Mouse (Mus musculus) hindbrain, embryonic 16.5 days (tissue): ENCODE results near the gene Atmin. TPM values are rescaled to one million over a fixed set of nuclear protein-coding genes. Genes with fewer than 3 reads are reported as not detected.

Experiments used
- ATAC-seq: fragments of 200-750 bp; cut with Nextera tagmentation; 2 replicates; pipeline ENCODE4 v1.8.0; 2017; ENCODE audit warnings: moderate TSS enrichment, moderate library complexity
- H3K27ac ChIP-seq: fragments of 300-500 bp; sonication (generic); 2 replicates; pipeline ENCODE4 v1.5.1; 2014; ENCODE audit warnings: low read depth, mild to moderate bottlenecking, control low read depth, low read length, moderate library complexity
- H3K27me3 ChIP-seq: fragments of 300-500 bp; sonication (generic); replicated peaks from 2 replicates; pipeline ENCODE4 v1.6.1; 2014; ENCODE audit warnings: low read length; ENCODE audit not compliant: control insufficient read depth, insufficient read depth
- H3K36me3 ChIP-seq: fragments of 300-500 bp; sonication (generic); 2 replicates; pipeline ENCODE4 v1.6.1; 2014; ENCODE audit warnings: mild to moderate bottlenecking, low read length, moderate library complexity, mixed read lengths; ENCODE audit not compliant: control insufficient read depth, insufficient read depth
- H3K4me1 ChIP-seq: fragments of 300-500 bp; sonication (generic); 2 replicates; pipeline ENCODE4 v1.6.1; 2014; ENCODE audit warnings: low read depth, low read length; ENCODE audit not compliant: control insufficient read depth, insufficient read depth
- H3K4me2 ChIP-seq: fragments of 300-500 bp; sonication (generic); 2 replicates; pipeline ENCODE4 v1.6.1; 2014; ENCODE audit warnings: mild to moderate bottlenecking, low read length, control low read depth, moderate library complexity
- H3K4me3 ChIP-seq: fragments of 300-500 bp; sonication (generic); 2 replicates; pipeline ENCODE4 v1.5.1; 2014; ENCODE audit warnings: mild to moderate bottlenecking, low read length, control low read depth, moderate library complexity
- H3K9ac ChIP-seq: fragments of 300-500 bp; sonication (generic); 2 replicates; pipeline ENCODE4 v1.6.1; 2014; ENCODE audit warnings: low read depth, mild to moderate bottlenecking, control low read depth, low read length, moderate library complexity
- H3K9me3 ChIP-seq: fragments of 300-500 bp; sonication (generic); 2 replicates; pipeline ENCODE4 v1.6.1; 2014; ENCODE audit warnings: mild to moderate bottlenecking, low read length, moderate library complexity; ENCODE audit not compliant: control insufficient read depth
- WGBS: fragments of 180-500 bp; shearing (Covaris S2); extraction: QIAGEN DNeasy Blood & Tissue Kit; methylation state at CpG from one replicate; pipeline ENCODE4 v1.1.7; 2014; 5-methylcytosine and 5-hydroxymethylcytosine counted together
- polyA plus RNA-seq: library from polyadenylated mRNA; unstranded; fragments of >200 nt; fragmentation: Nextera tagmentation; extraction: Ambion mirVana; gene quantifications from 2 replicates; pipeline ENCODE4 v1.2.1, GENCODE M21; 2015

The Atmin gene
- polyA plus RNA-seq, 1 experiment from 2014 or later = 17.9 TPM

DNA sequence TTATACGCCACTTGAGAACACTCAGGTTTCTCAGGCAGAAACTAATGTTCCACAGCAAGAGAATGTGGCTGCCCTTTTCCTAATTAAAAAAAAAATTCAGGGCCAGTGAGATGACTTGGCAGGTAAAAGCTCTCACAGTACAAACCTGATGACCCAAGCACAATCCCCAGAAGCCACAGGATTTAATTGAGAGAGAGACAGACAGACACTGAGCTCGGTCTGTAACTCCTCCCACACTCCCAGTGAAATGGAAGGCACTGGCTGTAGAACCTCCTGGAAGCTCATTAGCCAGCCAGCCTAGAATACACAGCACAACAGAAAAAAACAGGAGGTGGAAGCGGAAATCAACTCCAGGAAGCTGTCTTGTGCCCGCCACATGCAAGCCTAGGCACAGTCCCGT, 32.4 kb downstream of the Atmin start:
- ATAC-seq = no peak
- H3K4me1 ChIP-seq = peaks cover 11% of the 10 kb centered on the region
- H3K4me2 ChIP-seq = no peak overlapping the region
- no peak overlapping the region for H3K27ac ChIP-seq
- no peaks in the 10 kb centered on the region for H3K27me3 ChIP-seq
- H3K4me3 ChIP-seq = no peak overlapping the region
- H3K36me3 ChIP-seq = peaks cover 5% of the 10 kb centered on the region; the same call in 1 of the 2 replicates
- no peak overlapping the region for H3K9ac ChIP-seq
- no peaks in the 10 kb centered on the region for H3K9me3 ChIP-seq
- 70% methylated on average over 5 of the region's 5 CpGs for WGBS

GRCm38 (mm10) chr8:116978052-116978451, 34.9 kb downstream of the Atmin start:
- no peaks in the 10 kb centered on the region for H3K9me3 ChIP-seq
- no peak; the same call in 1 of the 2 replicates for ATAC-seq
- H3K9ac ChIP-seq = peak overlapping the region; percentile 74
- no peaks in the 10 kb centered on the region for H3K27me3 ChIP-seq
- H3K36me3 ChIP-seq = 0 out of 2 replicates have a peak, but pooled peaks cover 3% of the 10 kb centered on the region
- WGBS = 33% methylated on average over 8 of the region's 8 CpGs
- peak overlapping the region; percentile 81 for H3K27ac ChIP-seq
- H3K4me1 ChIP-seq = peaks cover 11% of the 10 kb centered on the region
- peak overlapping the region; percentile 86 for H3K4me2 ChIP-seq
- H3K4me3 ChIP-seq = peak overlapping the region; percentile 95

DNA sequence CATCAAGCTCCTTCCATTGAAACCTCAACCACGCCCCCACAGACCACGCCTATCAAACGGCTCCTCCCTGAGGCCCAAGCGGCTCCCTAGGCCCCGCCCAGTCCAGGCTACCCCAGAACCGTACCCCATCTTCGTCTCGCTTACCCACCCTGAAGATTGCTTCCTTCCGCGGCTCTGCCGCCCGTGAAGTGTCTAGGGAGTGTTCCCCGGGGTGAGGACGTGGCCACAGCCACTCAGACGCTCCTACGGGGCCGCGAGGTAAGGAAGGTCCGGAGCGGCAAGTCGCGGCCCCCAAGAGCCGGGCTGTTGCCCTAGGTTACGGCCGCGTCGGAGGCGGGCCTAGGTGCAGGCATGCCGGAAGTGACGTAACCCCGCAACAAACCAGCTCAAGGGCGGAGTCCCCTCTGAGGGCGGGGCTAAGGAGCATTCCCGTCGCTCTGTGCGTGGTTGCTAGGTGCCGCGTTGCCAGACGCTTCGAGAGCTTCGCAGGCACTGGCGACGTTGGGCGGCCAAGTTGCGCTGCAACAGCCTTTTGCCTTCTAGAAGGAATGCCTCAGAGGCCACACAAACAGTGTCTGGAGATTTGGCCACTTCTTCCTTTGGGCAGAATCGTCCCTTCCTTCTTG, 35.6 kb downstream of the Atmin start, which contains the start of gene 1700030J22Rik:
Gene 1700030J22Rik (minus strand): TSS at position 329 of the 626 bp plus-strand sequence.
- 0 out of 2 replicates have a peak, but pooled peaks cover 6% of the 10 kb centered on the region for H3K36me3 ChIP-seq
- H3K27ac ChIP-seq = peak within 1 kb of the TSS; percentile 81
- ATAC-seq = peak; percentile 99

GRCm38 (mm10) chr8:116980117-116980516, 36.9 kb downstream of the Atmin start:
- Histone ChIP-seq H3K9me3 (no peaks in the 10 kb centered on the region), H3K27ac (no peak overlapping the region), H3K4me3 (no peak overlapping the region), H3K4me1 (peaks cover 11% of the 10 kb centered on the region), H3K4me2 (no peak overlapping the region), H3K9ac (no peak overlapping the region), H3K27me3 (no peaks in the 10 kb centered on the region), H3K36me3 (0 out of 2 replicates have a peak, but pooled peaks cover 6% of the 10 kb centered on the region)
- ATAC-seq = no peak
- WGBS = 12% methylated on average over 4 of the region's 4 CpGs

More for the DNA sequence above, 35.6 kb downstream of the Atmin start, which contains the start of gene 1700030J22Rik:
- peaks cover 11% of the 10 kb centered on the region for H3K4me1 ChIP-seq
- WGBS = 1% methylated on average over 41 of the region's 46 CpGs
- H3K27me3 ChIP-seq = no peaks in the 10 kb centered on the region
- peak within 1 kb of the TSS; percentile 74 for H3K9ac ChIP-seq
- peak within 1 kb of the TSS; percentile 95 for H3K4me3 ChIP-seq
- H3K9me3 ChIP-seq = no peaks in the 10 kb centered on the region
- H3K4me2 ChIP-seq = peak within 1 kb of the TSS; percentile 86

DNA sequence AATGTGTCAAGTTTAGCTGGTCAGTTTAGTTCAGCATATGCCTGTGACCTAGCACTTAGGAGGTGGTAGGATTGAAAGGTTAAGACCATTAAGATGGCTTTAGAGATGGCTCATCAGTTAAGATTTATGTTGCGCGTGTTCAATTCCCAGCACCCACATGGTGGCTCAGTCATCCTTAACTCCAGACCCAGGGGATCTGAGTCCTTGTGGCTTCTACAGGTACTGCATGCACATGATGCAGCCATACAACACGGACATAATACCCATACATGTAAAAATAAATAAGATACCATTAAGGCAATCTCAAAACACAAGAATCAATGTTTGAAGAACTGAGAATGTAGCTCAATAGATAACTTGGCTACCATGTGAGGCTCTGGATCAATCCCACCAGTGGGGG, 46.6 kb downstream of the Atmin start:
- H3K27me3 ChIP-seq = no peaks in the 10 kb centered on the region
- 99% methylated on average over 3 of the region's 3 CpGs for WGBS
- H3K9ac ChIP-seq = no peak overlapping the region
- no peaks in the 10 kb centered on the region for H3K9me3 ChIP-seq
- H3K27ac ChIP-seq = no peak overlapping the region
- ATAC-seq = no peak
- H3K4me2 ChIP-seq = no peak overlapping the region
- no peak overlapping the region for H3K4me3 ChIP-seq
- H3K4me1 ChIP-seq = peaks cover 8% of the 10 kb centered on the region
- H3K36me3 ChIP-seq = peaks cover 2% of the 10 kb centered on the region; the same call in 1 of the 2 replicates

GRCm38 (mm10) chr8:116991241-116991640, 48.0 kb downstream of the Atmin start:
- Histone ChIP-seq H3K36me3 (peaks cover 2% of the 10 kb centered on the region; the same call in 1 of the 2 replicates), H3K4me2 (no peak overlapping the region), H3K9me3 (no peaks in the 10 kb centered on the region), H3K4me3 (no peak overlapping the region), H3K27ac (no peak overlapping the region), H3K4me1 (peaks cover 8% of the 10 kb centered on the region), H3K27me3 (no peaks in the 10 kb centered on the region), H3K9ac (no peak overlapping the region)
- WGBS = 91% methylated on average over 8 of the region's 8 CpGs
- ATAC-seq = no peak

DNA sequence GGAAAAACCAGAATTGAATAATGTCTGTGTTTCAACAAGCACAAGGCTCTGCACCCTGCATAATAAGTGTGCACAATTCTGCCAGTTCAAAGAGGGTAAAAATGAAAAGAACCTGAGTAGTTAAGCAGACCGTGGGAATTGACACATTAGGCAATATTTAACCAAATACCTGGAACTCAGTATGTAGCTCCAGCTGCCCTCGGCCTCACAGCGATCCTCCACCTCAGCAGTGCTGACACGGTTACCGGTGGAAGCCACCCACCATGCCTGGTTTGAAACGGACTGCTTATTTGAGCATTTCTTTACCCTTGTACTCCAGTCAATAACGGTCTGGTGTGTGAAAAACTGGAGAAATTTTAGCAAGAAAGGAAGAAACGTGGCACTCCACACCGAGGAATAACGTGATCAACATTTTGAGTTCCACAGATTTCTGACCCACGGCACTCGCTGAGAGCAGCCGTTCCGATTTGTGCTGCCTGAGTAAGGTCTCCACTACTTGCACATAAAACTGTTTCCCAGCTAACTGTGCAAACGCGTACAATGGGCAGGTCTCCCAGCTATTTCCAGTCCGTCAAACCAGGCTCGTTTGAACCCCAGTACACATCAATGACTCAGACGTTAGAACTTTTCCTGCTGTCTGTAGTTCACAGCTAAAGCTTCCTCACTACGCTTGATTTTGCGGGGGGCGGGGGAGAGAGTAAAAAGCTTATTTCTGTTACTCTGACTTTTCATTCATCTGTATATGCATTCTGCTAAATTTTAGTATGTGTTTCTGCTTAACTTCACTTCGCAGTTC, 49.2 kb downstream of the Atmin start:
- H3K9me3 ChIP-seq = no peaks in the 10 kb centered on the region
- ATAC-seq = no peak
- peak overlapping the region; percentile 70 for H3K4me3 ChIP-seq
- H3K36me3 ChIP-seq = no peaks in the 10 kb centered on the region
- WGBS = 9% methylated on average over 23 of the region's 23 CpGs
- peak overlapping the region; percentile 74 for H3K9ac ChIP-seq
- no peak overlapping the region for H3K27ac ChIP-seq
- peaks cover 8% of the 10 kb centered on the region for H3K4me1 ChIP-seq
- peak overlapping the region; percentile 73 for H3K4me2 ChIP-seq
- no peaks in the 10 kb centered on the region for H3K27me3 ChIP-seq

GRCm38 (mm10) chr8:116993095-116993867, 50.1 kb downstream of the Atmin start, which contains the start of gene Gcsh:
Gcsh (minus strand) TSS chr8:116993537.
- no peaks in the 10 kb centered on the region for H3K27me3 ChIP-seq
- H3K4me1 ChIP-seq = peaks cover 8% of the 10 kb centered on the region
- peak within 1 kb of the TSS; percentile 46; the same call in 1 of the 2 replicates for H3K27ac ChIP-seq
- H3K4me2 ChIP-seq = peak within 1 kb of the TSS; percentile 73
- no peaks in the 10 kb centered on the region for H3K36me3 ChIP-seq
- ATAC-seq = peak; percentile 100
- H3K9me3 ChIP-seq = no peaks in the 10 kb centered on the region
- peak within 1 kb of the TSS; percentile 70 for H3K4me3 ChIP-seq
- under 1% methylated on average over 56 of the region's 56 CpGs for WGBS
- H3K9ac ChIP-seq = peak within 1 kb of the TSS; percentile 74
